Mouse (Mus musculus) heart, adult 2 months (tissue): Measurements from ENCODE around the gene Atf6.

Experiments used
- CTCF ChIP-seq: fragments of 200-600 bp; IDR thresholded peaks from 2 replicates; pipeline ENCODE4 v1.8.1; 2022; ENCODE audit warnings: antibody characterized with exemption, mild to moderate bottlenecking, moderate library complexity
- EP300 ChIP-seq: fragments of 200-500 bp; IDR thresholded peaks from 2 replicates; pipeline ENCODE4 v1.6.1; 2011; ENCODE audit warnings: low read depth, low read length, control low read depth; ENCODE audit not compliant: insufficient read depth
- POLR2A ChIP-seq: fragments of 200-500 bp; IDR thresholded peaks from 2 replicates; pipeline ENCODE4 v1.6.1; 2011; ENCODE audit warnings: mild to moderate bottlenecking, low read depth, low read length, control low read depth; ENCODE audit not compliant: insufficient read depth

- TF ChIP-seq CTCF, result no peak
- no peak for TF ChIP-seq POLR2A
- TF ChIP-seq EP300, result no peak
These were observed 202.9 kb downstream of the Atf6 start for GRCm38 (mm10) chr1:170664620-170665185.
